Mouse (Mus musculus) adrenal gland, postnatal 14 days (tissue): ENCODE measurements around the gene Gtf2i. TPM values are rescaled to one million over a fixed set of nuclear protein-coding genes. Genes with fewer than 3 reads are reported as not detected.

ENCODE experiments used
- DNase-seq: peaks from one replicate; pipeline ENCODE4 v3.0.0; 2021; ENCODE audit warnings: mixed read lengths
- total RNA-seq: library from RNA; stranded (reverse); gene quantifications from 2 replicates; pipeline ENCODE4 v1.2.3, GENCODE M21; 2021

The Gtf2i gene
- total RNA-seq, 1 experiment from 2014 or later = 231 TPM

- no peak for DNase-seq
Observed at GRCm38 (mm10) chr5:134277109-134277508, 37.5 kb downstream of the Gtf2i start.

DNA sequence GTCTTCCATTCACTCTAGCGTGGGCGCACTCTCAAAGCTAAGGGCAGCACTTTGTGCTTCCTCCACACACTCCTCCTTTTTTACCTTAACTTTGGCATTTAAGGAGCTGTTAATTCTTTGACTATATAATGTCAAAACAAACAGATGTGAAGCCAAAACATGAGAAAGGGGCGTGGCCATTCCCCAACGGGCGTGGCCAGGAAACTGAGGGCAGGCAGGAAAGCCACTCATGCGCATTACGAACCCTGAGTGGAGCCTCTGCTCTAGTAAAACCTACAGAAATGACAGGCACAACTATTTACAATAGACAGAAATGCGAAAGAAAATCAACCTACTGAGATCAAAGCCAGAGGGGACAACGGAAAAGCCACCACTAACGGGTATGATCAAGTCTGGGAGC, 39.0 kb downstream of the Gtf2i start:
- no peak for DNase-seq

- peak; percentile 28 for DNase-seq
Observed at GRCm38 (mm10) chr5:134275021-134275420, 39.5 kb downstream of the Gtf2i start.

DNA sequence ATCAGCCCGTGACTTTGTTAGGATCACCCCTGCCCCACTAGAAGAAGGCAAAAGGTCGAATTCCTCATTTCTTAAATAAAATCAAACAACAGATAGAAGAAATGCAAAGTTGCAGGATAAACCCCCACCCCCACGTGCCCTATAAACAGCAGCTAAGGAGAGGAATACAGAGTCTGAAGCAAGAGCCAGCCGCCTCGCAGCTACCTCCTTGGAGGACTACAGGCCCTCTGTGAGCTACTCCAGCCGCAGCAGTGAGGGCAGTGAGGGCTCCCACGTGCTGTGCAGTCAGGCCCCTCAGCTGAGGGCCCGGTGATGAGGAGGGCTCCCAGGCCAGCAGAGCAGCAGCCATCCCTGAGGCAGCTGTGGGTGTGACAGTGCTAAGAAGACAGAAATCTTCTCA, 40.8 kb downstream of the Gtf2i start:
- no peak for DNase-seq

- no peak for DNase-seq
Observed at GRCm38 (mm10) chr5:134272761-134273160, 41.8 kb downstream of the Gtf2i start.

- no peak for DNase-seq
Observed at GRCm38 (mm10) chr5:134271421-134271820, 43.1 kb downstream of the Gtf2i start.

DNA sequence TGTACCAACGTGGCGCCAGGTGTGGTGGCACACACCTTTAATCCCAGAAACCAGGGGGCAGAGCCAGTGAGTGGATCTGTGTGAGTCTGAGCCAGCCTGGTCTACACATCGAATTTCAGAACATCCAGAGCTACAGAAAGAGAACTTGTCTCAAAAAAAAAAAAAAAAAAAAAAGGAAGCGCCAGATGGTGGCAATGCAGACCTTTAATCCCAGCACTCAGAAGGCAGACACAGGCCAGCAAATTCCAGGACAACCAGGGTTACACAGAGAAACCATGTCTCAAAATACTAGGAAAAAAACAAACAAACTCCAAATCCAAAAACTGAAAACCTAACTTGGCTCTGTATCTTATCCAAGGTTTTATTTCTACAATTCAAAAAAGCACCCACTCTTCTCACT, 44.0 kb downstream of the Gtf2i start:
- DNase-seq = no peak

DNA sequence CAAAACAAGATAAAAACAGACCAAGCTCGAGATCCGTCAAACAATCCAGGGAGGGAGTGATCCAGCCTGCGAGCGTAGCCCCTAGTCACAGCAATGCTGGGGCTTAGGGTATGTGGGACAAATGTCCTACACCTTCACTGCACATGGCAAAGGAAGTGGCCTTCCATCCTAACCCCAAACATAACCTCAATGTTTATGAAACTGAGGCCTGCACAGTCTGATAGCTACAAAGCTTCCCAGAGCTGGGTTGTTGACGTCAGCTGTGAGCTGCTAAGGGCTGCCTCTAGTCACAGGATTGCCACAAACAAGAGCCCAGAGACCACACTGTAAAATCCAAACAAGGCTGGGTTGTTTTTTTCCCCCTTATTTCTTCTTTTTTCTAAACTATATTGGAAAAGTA, 44.8 kb downstream of the Gtf2i start:
- no peak for DNase-seq

- DNase-seq = no peak
Observed at GRCm38 (mm10) chr5:134268751-134269150, 45.8 kb downstream of the Gtf2i start.

DNA sequence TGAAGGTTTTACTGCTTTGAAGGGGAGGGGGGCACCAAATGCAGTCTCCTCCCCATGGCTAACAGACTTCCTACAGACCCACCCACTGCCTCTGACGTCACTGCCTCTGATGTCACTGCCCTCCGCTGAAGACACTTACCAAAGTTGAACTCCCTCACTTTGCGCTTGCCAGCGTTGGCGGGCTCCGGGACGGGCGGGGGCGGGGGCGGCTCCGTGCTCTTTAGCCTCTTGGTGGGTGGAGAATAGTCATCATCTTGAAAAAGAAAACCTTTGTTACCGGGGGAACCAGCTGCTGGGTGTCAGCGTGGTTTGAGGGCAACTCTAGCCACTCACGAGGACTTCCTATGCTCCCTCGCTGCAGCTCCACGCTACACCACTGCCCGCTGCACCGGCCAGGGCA, 48.2 kb downstream of the Gtf2i start:
- peak; percentile 46 for DNase-seq

DNA sequence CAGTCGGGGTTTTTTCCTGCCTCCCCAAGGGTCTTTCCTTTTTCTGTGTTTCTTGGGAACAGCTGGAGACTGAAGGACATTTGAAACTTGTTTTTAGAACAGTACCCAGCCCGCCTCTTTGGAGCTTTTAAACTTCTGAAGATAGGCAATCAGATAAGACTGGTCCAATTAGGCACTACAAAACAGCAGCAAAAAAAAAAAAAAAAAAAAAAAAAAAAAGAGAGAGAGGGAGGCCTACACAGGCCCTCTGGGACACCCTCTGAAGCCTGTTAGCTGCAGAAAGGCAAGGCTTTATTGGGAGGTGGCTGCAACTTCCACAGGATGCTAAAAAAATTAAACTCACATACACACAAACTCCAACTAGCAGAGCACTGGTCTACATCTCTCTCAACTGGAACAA, 48.7 kb downstream of the Gtf2i start:
- DNase-seq = no peak

- no peak for DNase-seq
Observed at GRCm38 (mm10) chr5:134260001-134260636, 54.4 kb downstream of the Gtf2i start.

DNA sequence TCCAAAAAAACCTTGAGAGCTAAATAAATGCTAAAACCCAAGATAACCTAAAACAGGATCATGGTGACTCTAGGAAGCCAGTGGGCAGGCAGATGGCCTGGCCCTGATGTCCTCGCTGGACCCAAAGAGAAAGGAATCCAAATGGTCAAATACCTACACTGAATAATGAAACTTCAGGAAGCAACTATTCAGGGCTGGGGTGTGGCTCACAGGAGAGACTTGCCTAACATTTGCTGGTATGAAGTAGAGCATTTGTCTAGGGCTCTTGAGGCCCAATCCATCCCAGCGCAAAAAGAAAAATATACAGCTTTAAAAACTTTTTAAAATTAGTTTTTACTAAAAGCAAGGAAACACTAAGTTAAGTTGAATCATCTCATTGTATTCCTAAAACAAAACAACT, 55.6 kb downstream of the Gtf2i start:
- DNase-seq = no peak

DNA sequence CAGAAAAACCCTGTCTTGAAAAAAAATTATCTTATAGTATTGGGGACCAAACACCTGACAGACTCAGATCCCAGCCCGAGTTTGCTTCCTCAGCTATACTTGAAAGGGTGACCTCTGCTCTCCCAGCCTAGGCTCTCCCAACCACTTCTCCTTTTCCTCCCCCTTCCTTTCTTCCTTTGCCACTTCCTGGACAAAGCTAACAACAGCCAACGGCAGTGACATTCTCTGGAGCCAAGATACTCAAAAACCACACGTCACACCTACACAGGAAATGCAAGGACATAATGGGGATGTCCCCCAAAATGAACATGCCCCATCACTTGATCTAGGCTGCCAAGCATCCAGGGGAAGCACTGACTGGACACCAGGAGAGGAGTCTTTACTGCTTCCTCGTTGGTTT, 56.2 kb downstream of the Gtf2i start:
- DNase-seq = no peak

DNA sequence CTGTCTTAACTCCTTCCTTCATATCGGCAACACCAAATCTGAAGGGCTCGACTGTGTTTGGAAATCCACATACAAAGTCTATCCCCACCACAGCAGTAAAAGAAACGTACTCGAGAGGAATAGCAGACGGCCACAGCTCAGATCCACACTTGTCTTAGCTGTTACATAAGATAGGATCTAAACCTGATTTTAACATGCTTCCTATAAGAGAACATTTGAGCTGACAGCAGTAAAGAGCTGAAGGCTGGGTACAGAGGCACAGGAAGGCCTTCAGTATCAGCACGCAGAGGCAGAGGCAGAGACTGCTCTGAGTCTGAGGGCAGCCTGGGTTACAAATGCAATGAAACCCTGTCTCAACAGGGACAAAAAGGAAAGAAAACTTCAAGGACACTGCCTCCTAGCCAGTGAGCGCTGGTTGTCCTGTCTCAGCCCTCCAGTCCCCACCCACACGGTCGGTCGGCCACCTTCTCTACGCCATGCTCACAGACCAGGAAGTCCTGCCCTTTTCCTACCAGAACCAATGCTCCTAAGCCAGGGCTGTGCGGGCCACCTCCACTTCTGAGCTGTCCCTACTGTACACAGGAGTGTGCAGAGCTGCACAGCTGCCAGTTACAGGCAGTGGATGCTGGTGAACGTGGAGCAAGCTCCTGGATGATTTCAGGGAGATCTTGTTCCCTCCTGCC, 57.1 kb downstream of the Gtf2i start:
- no peak for DNase-seq

DNA sequence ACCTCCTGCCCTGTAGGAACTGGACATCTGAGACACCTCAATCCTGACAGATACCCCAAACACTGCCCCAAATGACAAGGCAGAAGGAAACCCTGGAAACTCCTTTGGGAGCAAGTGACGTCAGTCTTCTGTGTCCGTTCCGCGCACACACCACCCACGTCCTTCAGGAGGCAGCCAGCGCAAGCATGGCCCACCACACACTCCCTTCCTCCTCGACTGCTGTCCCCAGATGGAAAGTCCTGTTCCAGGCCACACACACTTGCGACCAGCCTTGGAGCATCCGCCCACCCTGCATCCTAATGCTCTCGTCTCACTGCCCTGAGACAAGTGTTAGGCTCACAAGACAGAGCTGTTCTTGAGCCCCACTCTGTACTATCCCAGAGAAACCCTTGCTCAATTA, 59.3 kb downstream of the Gtf2i start:
- no peak for DNase-seq

- DNase-seq = no peak
Observed at GRCm38 (mm10) chr5:134253806-134254205, 60.8 kb downstream of the Gtf2i start.

DNA sequence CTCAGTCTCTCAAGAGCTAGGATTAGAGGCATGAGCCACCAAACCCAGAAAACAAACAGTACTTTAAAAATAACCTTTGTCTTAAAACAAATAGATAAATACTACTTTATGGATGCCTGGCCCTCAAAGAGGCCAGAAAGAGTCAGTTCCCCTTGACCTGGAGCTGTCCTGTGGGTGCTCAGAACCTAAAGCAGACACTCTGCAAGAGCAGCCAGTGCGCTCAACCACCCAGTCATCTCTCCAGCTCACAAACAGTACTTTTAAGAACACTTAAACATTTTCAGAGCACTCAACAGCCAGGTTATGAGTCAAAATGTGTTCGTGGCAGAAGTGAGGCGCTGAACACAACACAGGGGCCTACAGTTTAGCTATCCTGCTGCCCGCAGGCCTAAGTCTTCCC, 63.5 kb downstream of the Gtf2i start:
- no peak for DNase-seq

- DNase-seq = no peak
Observed at GRCm38 (mm10) chr5:134250601-134251000, 64.0 kb downstream of the Gtf2i start.

DNA sequence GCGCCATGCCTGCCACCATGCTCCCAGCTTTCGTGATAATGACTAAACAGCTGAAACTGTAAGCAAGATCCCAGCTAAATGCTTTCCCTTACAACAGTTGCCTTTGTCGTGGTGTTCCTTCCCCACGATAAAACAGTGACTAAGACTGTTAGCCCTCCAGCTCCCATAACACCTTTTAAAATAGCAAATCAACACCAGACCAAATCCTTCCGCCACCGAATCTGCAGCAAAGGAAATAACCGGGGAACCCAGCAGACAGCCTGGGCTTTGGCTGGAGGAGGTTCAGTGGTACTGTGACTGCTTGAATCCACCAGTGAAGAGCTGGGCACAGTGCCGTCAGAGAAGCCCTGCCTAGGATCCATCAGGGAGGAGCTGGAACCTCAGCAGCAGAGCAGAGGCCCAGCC, 65.3 kb downstream of the Gtf2i start:
- DNase-seq = no peak

DNA sequence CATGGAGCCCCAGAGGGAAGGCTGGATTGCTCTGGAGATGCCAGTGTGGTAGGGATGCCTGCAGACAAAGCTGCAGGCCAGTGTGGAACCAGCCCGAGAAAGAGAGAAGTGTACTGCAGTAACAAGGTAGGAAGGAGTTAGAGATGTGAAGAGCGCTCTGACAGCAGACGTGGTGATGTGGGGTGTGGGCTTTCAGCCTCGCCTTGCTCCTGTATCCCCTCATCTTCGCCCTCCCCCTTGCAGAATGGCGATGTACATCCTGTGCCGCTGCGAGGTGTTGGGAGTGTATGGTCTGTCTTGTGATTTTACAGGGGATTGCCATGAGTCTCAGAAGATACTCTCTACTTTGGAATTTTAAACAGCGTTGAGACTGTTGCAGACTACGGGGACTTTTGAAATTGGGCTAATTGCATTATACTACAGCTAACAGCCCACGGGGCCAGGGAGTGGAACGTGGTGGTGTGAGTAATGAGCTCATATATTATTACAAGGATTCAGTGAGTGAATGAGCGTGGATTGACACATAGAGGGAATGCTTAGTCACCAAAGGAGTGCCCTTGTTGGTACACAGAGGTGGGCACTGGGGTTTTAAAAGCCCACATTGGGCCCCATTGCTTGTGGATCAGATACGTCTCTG, 65.8 kb downstream of the Gtf2i start:
- DNase-seq = no peak

GRCm38 (mm10) chr5:134246146-134246545, 68.4 kb downstream of the Gtf2i start:
- peak; percentile 71 for DNase-seq

DNA sequence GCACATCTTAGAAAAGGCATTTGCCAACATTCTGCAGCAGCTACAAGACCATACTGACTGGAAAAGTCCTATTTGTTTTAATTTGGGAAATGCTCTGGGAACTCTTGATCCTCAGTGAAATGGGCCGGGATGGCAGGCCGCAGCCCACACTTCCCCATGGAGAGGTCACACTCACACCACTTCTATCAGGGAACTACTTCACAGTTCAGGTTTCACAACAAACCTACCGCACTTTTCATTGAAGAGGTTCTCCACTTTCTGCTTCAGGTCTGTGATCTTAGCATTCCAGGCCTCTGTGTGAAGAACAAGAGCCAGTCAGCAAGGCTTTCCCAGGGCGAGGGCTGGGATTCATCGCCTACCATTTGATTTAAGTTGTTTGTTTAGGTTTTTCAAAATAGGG, 69.7 kb downstream of the Gtf2i start:
- no peak for DNase-seq
